In the genomic region with DNA sequence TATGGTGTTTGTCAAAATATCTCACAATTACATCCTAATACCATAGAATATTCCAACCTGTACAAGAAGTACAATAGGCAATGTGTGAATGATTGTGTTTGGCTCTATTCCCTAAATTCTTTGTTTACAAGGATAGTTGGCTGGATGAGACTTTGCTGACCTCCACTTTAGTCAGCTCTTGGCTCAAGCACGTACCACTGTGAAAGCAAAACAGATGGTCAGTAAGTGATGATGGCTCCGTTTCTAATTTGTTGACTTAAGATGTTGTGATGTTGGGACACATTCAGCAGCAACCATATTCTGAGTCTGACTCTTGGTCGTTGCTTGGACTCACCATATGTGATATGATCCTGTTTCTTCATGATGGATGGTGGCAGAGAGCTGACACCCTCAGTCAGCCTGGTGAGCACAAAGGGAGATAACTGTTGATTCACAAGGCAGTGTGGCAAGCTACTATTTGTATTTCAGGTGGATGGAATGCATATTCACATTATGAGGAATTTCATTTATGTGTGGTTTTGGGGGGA, we compare ENCODE assay signal across 31 mouse cellular contexts.
DNase-seq lines count a peak whose midpoint lies in the region; ATAC-seq and TF ChIP-seq lines count a peak whose summit lies in the region.
"Had no signal": no experiment of that assay in that cellular context is flagged by ENCODE, and none has a peak within 500 bp of the region (broad histone marks: within the 10 kb centered on the region; RNA-seq: fewer than 3 reads in every experiment).

No protein-coding gene starts in this region.

- no peak for ATAC-seq in embryonic facial prominence, embryonic 14.5 days (ENCODE audit: low read depth)
- no peak for ATAC-seq in liver, embryonic 11.5 days (replicated peaks; ENCODE audit: low FRiP score)
- ATAC-seq: activated CD4-positive, CD25-positive, alpha-beta regulatory T cell, adult 4 months; inflammation-experienced regulatory T-cells, adult 6 months; liver, embryonic 12.5 days; liver, postnatal 0 days had no signal

- no peaks in the 10 kb centered on the region for H3K9me3 ChIP-seq in embryonic facial prominence, embryonic 14.5 days (ENCODE audit: control insufficient read depth, low read length)
- H3K9me3 ChIP-seq in embryonic facial prominence, embryonic 10.5 days, result no peaks in the 10 kb centered on the region
- no peaks in the 10 kb centered on the region for H3K9me3 ChIP-seq in liver, embryonic 11.5 days (ENCODE audit: control insufficient read depth, low read length)
- no peaks in the 10 kb centered on the region for H3K9me3 ChIP-seq in hindbrain, embryonic 10.5 days
- H3K9me3 ChIP-seq: heart, embryonic 12.5 days; hindbrain, embryonic 15.5 days; kidney, embryonic 15.5 days; limb, embryonic 12.5 days; liver, embryonic 12.5 days; megakaryocyte, embryonic 14.5 days; midbrain, embryonic 12.5 days; neural tube, embryonic 13.5 days had no signal

- H3K79me2 ChIP-seq in liver, adult 2 months (ENCODE audit: control insufficient read depth, insufficient read depth, low read length), result no peaks in the 10 kb centered on the region

- WGBS in embryonic facial prominence, embryonic 14.5 days, result 62% methylated on average over 3 of the region's 3 CpGs
- WGBS in embryonic facial prominence, embryonic 10.5 days, result 69% methylated on average over 3 of the region's 3 CpGs
- WGBS in liver, adult 2 months, result 36% methylated on average over 3 of the region's 3 CpGs
- 64% methylated on average over 3 of the region's 3 CpGs for WGBS in liver, embryonic 11.5 days
- 69% methylated on average over 3 of the region's 3 CpGs for WGBS in hindbrain, embryonic 10.5 days

- no peak overlapping the region for H3K4me2 ChIP-seq in embryonic facial prominence, embryonic 14.5 days (ENCODE audit: low read depth, low read length)
- H3K4me2 ChIP-seq in liver, embryonic 11.5 days, result no peak overlapping the region
- H3K4me2 ChIP-seq: heart, embryonic 12.5 days; hindbrain, embryonic 15.5 days; kidney, embryonic 15.5 days; limb, embryonic 12.5 days; liver, embryonic 12.5 days; midbrain, embryonic 12.5 days; neural tube, embryonic 13.5 days had no signal

- no peak overlapping the region for H3K27ac ChIP-seq in embryonic facial prominence, embryonic 14.5 days (replicated peaks; ENCODE audit: low read depth, low read length)
- H3K27ac ChIP-seq in embryonic facial prominence, embryonic 10.5 days (replicated peaks), result no peak overlapping the region
- H3K27ac ChIP-seq in liver, adult 2 months (replicated peaks; ENCODE audit: insufficient read depth, low read depth, low read length), result no peak overlapping the region
- no peak overlapping the region for H3K27ac ChIP-seq in liver, embryonic 11.5 days (ENCODE audit: low read depth, low read length)
- no peak overlapping the region for H3K27ac ChIP-seq in hindbrain, embryonic 10.5 days
- H3K27ac ChIP-seq: hindbrain, embryonic 15.5 days; kidney, embryonic 15.5 days; left cerebral cortex, adult 2 months; limb, embryonic 12.5 days; liver, embryonic 12.5 days; midbrain, embryonic 12.5 days; neural tube, embryonic 13.5 days; stomach, postnatal 0 days had no signal

- H3K4me1 ChIP-seq in embryonic facial prominence, embryonic 14.5 days (ENCODE audit: control insufficient read depth, insufficient read depth, low read length), result no peaks in the 10 kb centered on the region
- H3K4me1 ChIP-seq in embryonic facial prominence, embryonic 10.5 days, result peaks cover 5% of the 10 kb centered on the region; the same call in 1 of the 2 replicates
- H3K4me1 ChIP-seq in liver, adult 2 months (ENCODE audit: control insufficient read depth, insufficient read depth, low read length), result peaks cover 1% of the 10 kb centered on the region; the same call in 1 of the 2 replicates
- no peaks in the 10 kb centered on the region for H3K4me1 ChIP-seq in liver, embryonic 11.5 days (replicated peaks; ENCODE audit: control insufficient read depth, insufficient read depth, low read length)
- H3K4me1 ChIP-seq in hindbrain, embryonic 10.5 days (replicated peaks), result peaks cover 5% of the 10 kb centered on the region
- H3K4me1 ChIP-seq: heart, embryonic 12.5 days; hindbrain, embryonic 15.5 days; kidney, embryonic 15.5 days; liver, embryonic 12.5 days; megakaryocyte, embryonic 14.5 days; midbrain, embryonic 12.5 days; neural tube, embryonic 13.5 days had no signal

- H3K27me3 ChIP-seq in embryonic facial prominence, embryonic 14.5 days (replicated peaks; ENCODE audit: control insufficient read depth, insufficient read depth, low read length), result no peaks in the 10 kb centered on the region
- H3K27me3 ChIP-seq in embryonic facial prominence, embryonic 10.5 days (replicated peaks; ENCODE audit: low read depth, poor library complexity, severe bottlenecking), result no peaks in the 10 kb centered on the region
- no peaks in the 10 kb centered on the region for H3K27me3 ChIP-seq in liver, adult 2 months (ENCODE audit: control insufficient read depth, insufficient read depth, low read length)
- H3K27me3 ChIP-seq in liver, embryonic 11.5 days (replicated peaks; ENCODE audit: control insufficient read depth, insufficient read depth, low read length), result no peaks in the 10 kb centered on the region
- no peaks in the 10 kb centered on the region for H3K27me3 ChIP-seq in hindbrain, embryonic 10.5 days (ENCODE audit: insufficient read depth, poor library complexity, severe bottlenecking)
- H3K27me3 ChIP-seq: heart, embryonic 12.5 days; hindbrain, embryonic 15.5 days; kidney, embryonic 15.5 days; limb, embryonic 12.5 days; liver, embryonic 12.5 days; megakaryocyte, embryonic 14.5 days; midbrain, embryonic 12.5 days; neural tube, embryonic 13.5 days had no signal

- no peak overlapping the region for H3K9ac ChIP-seq in embryonic facial prominence, embryonic 14.5 days (ENCODE audit: low read depth, low read length)
- no peak overlapping the region for H3K9ac ChIP-seq in liver, adult 2 months (ENCODE audit: low read depth, low read length)
- H3K9ac ChIP-seq in liver, embryonic 11.5 days (ENCODE audit: low read depth, low read length), result no peak overlapping the region
- H3K9ac ChIP-seq: heart, embryonic 12.5 days; hindbrain, embryonic 15.5 days; kidney, embryonic 15.5 days; limb, embryonic 12.5 days; liver, embryonic 12.5 days; liver, postnatal 0 days; midbrain, embryonic 12.5 days; neural tube, embryonic 13.5 days had no signal

- H3K4me3 ChIP-seq in embryonic facial prominence, embryonic 14.5 days (ENCODE audit: low read depth, low read length), result no peak overlapping the region
- H3K4me3 ChIP-seq in embryonic facial prominence, embryonic 10.5 days, result no peak overlapping the region
- H3K4me3 ChIP-seq in liver, adult 2 months (ENCODE audit: insufficient read depth, low read depth, low read length), result no peak overlapping the region
- no peak overlapping the region for H3K4me3 ChIP-seq in liver, embryonic 11.5 days (ENCODE audit: low read depth, low read length)
- no peak overlapping the region for H3K4me3 ChIP-seq in hindbrain, embryonic 10.5 days
- H3K4me3 ChIP-seq: heart, embryonic 12.5 days; hindbrain, embryonic 15.5 days; kidney, embryonic 15.5 days; left cerebral cortex, adult 2 months; limb, embryonic 12.5 days; liver, embryonic 12.5 days; megakaryocyte, embryonic 14.5 days; midbrain, embryonic 12.5 days; neural tube, embryonic 13.5 days had no signal

- TF ChIP-seq CTCF in liver, adult 2 months (IDR thresholded peaks at IDR 0.05; ENCODE audit: low read depth, low read length), result no peak

- no peak for TF ChIP-seq POLR2A in liver, adult 2 months (IDR thresholded peaks at IDR 0.05; ENCODE audit: extremely low read depth, insufficient read depth, low read length)

- H3K36me3 ChIP-seq in embryonic facial prominence, embryonic 14.5 days (ENCODE audit: control insufficient read depth, insufficient read depth, low read length), result no peaks in the 10 kb centered on the region
- no peaks in the 10 kb centered on the region for H3K36me3 ChIP-seq in embryonic facial prominence, embryonic 10.5 days (replicated peaks)
- H3K36me3 ChIP-seq in liver, adult 2 months (ENCODE audit: control insufficient read depth, insufficient read depth, low read length), result no peaks in the 10 kb centered on the region
- H3K36me3 ChIP-seq in liver, embryonic 11.5 days (ENCODE audit: control insufficient read depth, insufficient read depth, low read length), result no peaks in the 10 kb centered on the region
- H3K36me3 ChIP-seq in hindbrain, embryonic 10.5 days, result no peaks in the 10 kb centered on the region
- H3K36me3 ChIP-seq: heart, embryonic 12.5 days; hindbrain, embryonic 15.5 days; kidney, embryonic 15.5 days; limb, embryonic 12.5 days; liver, embryonic 12.5 days; midbrain, embryonic 12.5 days; neural tube, embryonic 13.5 days had no signal

- peak; percentile 8 for DNase-seq in embryonic facial prominence, embryonic 14.5 days (ENCODE audit: low spot score)
- DNase-seq in embryonic facial prominence, embryonic 10.5 days (ENCODE audit: low spot score), result no peak
- DNase-seq in liver, adult 2 months (ENCODE audit: extremely low read depth, low read depth, low spot score), result peak; percentile 2
- DNase-seq in liver, embryonic 11.5 days (ENCODE audit: low spot score), result no peak
- peak; percentile 33 for DNase-seq in brain, adult 2 months (ENCODE audit: low read depth, low spot score)
- peak; percentile 18 to 33 for DNase-seq in cerebellum, postnatal 10 days
- no peak for DNase-seq in hindbrain, embryonic 10.5 days (ENCODE audit: low spot score)
- DNase-seq: adrenal gland, adult 2 months; adrenal gland, postnatal 36 days; B cell, adult 2 months; gastrocnemius, postnatal 25 days; heart, adult 18-20 months; kidney, adult 11 months; kidney, postnatal 25 days; liver, postnatal 0 days; lung, postnatal 36 days; right cerebral cortex, postnatal 4 days; thymus, adult 18-20 months; thymus, postnatal 25 days had no signal

Comparison
In these comparisons a context has a peak if more than half of its experiments do, and no peak if none do; other contexts are left out.
1. DNase-seq: peak in embryonic facial prominence, embryonic 14.5 days (single experiment), liver, adult 2 months (single experiment), brain, adult 2 months (single experiment) and cerebellum, postnatal 10 days (2 of 2); none in embryonic facial prominence, embryonic 10.5 days (single experiment), liver, embryonic 11.5 days (single experiment) and hindbrain, embryonic 10.5 days (single experiment).